Mouse (Mus musculus) common myeloid progenitor, adult 5-6 weeks (primary cell): ENCODE measurements around the gene Rai1. TPM values are rescaled to one million over a fixed set of nuclear protein-coding genes. Genes with fewer than 3 reads are reported as not detected.

Experiments used
- ATAC-seq: replicated peaks from 2 replicates; pipeline ENCODE4 v1.8.0; 2016; ENCODE audit warnings: low read depth, mild to moderate bottlenecking, moderate TSS enrichment, inconsistent platforms; ENCODE audit not compliant: poor library complexity, severe bottlenecking
- total RNA-seq: library from RNA; stranded (forward); fragments of 200-1000, 187-1606 nt; gene quantifications from 2 replicates; pipeline ENCODE4 v1.2.3, GENCODE M21; 2017

The Rai1 gene
- total RNA-seq, 1 experiment from 2014 or later = 21.1 TPM

DNA sequence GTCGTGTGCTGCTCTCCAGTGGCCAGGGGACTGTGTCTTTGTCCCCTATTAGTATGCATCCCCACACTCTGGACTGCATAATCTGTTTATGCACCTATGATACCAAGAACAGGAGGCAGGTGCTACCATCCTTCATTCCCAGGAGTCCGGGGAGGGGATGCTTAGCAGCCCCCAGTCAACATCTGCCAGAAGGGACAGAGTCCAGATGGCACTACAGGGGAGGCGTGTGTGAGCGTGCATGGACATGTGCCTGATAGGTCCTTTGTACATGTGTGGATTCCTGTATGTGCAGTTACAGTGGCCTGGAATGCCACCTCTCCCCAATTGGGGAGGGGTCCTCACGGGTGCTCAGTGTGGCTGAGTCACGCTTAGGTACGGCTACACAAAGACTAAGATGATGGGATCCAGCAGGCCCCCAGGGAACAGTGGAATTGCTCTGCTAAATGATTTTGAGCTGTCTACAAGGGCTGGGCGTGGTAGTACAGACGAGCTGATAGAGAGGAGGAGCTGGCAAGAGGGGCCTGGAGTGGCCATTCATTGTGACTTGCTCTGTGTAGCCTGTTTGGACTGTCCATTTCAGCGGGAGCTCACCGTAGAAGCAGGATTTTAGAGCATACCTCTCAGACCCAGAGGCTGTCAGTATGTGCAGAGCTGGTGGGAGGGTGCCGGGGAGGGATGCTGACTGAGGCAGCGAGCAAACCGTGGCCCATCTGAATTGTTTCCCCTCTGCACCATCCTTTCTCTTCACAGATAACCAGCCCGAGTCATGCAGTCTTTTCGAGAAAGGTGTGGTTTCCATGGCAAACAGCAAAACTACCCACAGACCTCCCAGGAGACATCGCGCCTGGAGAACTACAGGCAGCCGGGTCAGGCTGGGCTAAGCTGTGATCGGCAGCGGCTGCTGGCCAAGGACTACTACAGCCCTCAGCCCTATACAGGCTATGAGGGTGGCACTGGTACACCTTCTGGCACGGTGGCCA, 79.8 kb downstream of the Rai1 start:
- peak; percentile 16 for ATAC-seq

DNA sequence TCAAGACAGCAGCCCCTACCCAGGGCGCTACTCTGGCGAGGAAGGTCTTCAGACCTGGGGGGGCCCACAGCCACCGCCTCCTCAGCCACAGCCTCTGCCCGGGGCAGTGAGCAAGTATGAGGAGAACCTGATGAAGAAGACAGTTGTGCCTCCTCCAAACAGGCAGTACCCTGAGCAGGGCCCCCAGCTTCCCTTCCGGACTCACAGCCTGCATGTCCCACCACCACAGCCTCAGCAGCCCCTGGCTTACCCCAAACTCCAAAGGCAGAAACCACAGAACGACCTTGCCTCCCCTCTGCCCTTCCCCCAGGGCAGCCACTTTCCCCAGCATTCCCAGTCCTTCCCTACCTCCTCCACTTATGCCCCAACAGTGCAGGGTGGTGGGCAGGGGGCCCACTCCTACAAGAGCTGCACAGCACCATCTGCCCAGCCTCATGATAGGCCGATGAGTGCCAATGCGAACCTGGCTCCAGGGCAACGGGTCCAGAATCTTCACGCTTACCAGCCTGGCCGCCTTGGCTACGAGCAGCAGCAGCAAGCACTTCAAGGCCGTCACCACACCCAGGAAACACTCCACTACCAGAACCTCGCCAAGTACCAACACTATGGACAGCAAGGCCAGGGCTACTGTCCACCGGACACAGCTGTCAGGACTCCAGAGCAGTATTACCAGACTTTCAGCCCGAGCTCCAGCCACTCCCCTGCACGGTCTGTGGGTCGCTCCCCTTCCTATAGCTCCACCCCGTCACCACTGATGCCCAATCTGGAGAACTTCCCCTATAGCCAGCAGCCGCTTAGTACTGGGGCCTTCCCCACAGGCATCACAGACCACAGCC, 80.8 kb downstream of the Rai1 start:
- ATAC-seq = peak; percentile 84

DNA sequence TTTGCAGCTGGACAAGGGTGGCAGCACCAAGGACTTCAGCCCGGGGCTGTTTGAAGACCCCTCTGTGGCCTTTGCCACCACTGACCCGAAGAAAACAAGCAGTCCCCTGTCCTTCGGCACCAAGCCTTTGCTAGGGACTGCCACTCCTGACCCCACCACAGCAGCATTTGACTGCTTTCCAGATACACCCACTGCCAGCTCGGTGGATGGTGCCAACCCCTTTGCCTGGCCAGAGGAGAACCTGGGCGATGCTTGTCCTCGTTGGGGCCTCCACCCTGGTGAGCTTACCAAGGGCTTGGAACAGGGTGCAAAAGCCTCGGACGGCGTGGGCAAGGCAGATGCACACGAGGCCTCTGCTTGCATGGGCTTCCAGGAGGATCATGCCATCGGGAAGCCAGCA, 82.3 kb downstream of the Rai1 start:
- ATAC-seq = no peak

DNA sequence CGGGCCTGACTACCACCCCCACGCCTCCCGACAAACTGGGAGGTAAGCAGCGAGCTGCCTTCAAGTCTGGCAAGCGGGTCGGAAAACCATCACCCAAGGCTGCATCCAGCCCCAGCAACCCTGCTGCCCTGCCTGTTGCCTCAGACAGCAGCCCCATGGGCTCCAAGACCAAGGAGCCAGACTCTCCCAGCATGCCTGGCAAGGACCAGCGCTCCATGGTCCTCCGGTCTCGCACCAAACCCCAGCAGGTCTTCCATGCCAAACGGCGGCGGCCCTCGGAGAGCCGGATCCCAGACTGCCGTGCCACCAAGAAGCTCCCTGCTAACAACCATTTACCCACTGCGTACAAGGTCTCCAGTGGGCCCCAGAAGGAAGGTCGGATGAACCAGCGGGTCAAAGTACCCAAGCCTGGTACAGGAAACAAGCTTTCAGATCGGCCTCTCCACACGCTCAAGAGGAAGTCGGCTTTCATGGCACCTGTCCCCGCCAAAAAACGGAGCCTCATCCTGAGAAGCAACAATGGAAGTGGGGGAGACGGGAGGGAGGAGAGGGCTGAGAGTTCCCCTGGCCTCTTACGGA, 83.6 kb downstream of the Rai1 start:
- no peak for ATAC-seq

DNA sequence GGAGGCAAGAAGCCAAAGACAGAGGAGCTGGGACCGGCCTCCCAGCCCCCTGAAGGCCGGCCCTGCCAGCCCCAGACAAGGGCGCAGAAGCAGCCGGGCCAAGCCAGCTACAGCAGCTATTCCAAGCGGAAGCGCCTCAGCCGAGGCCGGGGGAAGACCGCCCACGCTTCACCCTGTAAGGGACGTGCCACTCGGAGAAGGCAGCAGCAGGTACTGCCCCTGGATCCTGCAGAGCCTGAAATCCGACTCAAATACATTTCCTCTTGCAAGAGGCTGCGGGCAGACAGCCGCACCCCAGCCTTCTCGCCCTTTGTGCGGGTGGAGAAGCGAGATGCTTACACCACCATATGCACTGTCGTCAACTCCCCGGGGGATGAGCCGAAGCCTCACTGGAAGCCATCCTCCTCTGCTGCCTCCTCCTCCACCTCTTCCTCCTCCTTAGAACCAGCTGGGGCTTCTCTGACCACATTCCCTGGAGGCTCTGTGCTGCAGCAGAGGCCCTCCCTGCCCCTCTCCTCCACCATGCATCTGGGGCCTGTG, 84.8 kb downstream of the Rai1 start:
- ATAC-seq = no peak

DNA sequence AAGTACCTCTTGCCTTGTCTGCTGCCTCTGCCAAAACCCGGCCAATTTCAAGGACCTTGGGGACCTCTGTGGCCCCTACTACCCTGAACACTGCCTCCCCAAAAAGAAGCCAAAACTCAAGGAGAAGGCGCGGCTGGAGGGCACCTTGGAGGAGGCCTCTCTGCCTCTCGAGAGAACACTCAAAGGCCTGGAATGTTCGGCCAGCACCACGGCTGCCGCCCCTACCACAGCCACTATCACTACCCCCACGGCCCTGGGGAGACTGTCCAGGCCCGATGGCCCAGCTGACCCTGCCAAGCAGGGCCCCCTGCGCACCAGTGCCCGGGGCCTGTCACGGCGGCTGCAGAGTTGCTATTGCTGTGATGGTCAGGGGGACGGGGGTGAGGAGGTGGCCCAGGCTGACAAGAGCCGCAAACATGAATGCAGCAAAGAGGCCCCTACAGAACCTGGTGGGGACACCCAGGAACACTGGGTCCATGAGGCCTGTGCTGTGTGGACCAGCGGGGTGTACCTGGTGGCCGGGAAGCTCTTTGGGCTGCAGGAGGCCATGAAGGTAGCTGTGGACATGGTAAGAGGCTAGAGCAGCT, 85.3 kb downstream of the Rai1 start:
- no peak for ATAC-seq

DNA sequence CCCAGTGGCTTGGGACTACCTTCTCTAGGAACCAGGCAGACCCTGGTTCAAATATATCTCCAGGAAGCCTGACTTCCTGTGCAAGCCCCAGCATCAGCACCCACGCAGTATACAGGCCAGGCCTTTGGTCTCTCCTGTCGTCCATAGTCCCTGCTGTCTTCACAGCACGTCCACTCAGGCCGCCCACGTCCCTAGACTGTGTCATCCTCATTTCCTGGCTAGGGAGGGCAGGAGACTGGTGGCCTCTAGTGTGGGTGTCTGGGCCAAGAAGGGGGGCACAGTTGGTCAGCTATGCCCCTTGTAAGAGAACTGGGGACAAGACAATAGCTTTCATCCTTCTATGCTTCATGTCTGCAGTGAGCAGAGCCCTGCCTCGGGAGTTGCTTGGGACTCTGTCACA, 87.7 kb downstream of the Rai1 start:
- ATAC-seq = no peak

DNA sequence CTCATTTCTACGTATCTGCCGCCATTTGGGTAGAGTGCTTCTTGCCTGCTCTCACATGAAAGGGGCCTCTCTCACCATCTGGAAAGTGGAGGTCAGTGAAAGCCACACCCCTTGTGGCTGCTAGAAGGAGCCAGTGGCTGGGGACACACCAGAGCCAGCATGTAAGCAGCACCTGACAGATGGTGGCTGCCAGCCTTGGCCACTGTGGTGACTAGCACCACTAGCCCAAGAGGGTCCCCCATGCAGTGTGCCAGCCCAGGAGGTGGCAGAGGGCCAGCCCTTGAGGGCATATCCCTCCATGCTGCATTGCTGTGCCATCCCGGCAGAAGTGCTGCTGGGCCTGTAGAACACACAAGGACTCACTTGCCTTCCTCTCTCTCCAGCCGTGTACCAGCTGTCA, 88.7 kb downstream of the Rai1 start:
- ATAC-seq = no peak

DNA sequence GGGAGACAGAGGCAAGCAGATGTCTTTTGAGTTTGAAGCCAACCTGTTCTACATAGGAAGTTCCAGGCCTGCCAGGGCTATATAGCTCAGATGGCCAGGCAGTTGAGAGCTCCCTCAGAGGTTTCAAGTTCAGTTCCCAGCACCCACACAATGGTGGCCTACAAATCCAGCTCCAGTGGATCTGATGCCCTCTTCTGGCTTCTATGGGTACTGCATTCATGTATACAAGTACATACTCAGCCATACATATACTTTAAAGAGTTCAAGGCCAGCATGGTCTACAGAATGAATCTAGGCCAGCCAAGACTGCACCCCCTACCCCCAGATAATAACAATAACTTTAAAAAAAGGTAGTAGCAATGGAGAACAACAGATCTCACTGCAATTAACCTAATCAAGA, 90.3 kb downstream of the Rai1 start:
- no peak for ATAC-seq

DNA sequence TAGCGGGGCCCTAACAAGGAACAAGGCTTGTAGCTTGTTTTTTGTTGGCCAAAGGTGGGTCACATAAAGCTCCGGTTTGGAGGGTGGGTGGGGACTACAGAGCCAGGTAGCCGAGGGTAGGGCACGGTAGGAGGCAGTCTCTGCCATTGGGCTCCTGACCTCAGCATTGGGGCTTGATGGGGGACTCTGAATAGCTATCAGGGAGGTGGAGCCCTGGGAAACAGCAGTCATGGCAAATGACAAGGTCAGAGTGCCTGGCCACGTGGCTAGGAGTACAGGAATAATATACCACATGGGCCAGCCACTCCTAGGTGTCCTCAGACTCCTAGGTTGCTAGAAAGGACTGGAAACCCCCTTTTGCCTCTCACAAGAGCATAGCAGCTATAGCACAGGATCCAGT, 91.5 kb downstream of the Rai1 start:
- ATAC-seq = no peak

DNA sequence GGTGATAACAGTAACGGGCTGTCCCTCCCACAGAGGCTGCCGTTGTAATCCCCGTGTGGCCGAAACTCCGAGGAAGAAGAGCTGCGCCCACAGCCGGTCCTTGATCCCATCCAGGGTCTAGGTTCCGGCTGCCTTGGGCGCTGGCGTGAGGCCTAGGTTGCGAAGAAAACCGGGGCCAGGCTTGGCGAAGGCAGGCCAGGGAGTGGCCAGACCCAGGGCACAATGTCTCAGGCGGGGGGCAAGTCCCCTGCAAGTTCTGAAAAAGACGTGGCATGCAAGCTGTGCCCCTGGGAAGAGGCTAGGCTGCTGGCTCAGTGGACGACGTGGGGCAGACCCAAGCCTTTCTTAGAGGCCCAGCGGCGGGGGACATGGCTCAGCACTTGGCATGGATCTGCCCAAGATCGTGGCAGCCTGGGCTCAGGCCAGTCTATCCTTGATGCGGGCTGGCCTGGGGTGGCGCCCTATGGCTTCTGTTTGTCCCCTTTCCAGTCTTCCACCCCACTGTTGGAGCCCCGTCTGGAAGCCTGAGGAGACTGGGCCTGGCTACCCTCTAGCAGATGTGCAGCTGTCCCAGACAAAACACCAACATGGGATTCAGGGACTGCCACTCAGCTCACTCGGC, 93.3 kb downstream of the Rai1 start:
- no peak for ATAC-seq

DNA sequence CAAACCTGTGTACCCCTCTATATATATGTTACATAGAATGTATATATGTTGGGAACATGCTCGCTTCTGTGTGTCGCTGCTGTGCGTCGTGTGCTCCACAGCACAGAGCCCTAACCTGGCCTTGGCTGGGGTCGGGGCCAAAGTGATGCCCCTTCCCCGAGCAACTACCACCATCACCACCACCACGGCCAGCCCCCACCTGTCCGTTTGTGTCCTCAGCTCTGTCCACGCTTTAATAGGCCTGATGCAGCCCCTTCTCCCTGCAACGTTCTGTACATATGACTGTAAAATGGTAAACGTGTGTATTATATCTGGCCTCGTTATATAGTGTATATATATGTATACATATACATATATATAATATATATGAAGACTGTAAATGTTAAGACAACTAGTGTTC, 93.8 kb downstream of the Rai1 start:
- no peak for ATAC-seq

DNA sequence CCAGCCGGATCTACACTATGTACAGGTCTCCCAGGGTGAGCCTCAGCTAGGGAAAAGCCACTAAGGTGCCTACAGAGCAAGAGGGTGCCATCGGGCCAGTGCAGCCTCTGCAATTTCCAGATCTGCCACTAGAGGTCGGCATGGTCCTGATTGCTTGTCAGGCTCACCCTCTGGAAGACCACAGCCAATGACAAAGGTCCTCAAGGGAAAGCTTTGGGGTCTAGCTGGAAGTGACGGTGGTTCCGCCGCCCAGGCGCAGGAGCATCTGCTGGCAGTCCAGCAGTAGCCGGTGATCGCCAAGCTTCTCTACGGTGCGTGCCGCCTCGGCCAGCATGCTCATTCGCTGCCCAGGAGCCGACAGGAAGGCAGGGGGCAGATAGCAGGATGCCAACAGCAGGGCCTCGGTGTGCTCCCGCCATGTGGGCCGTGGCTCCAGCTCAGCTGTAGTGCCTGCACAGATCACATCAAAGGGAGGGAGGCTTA, 94.9 kb downstream of the Rai1 start:
- ATAC-seq = peak; percentile 85

DNA sequence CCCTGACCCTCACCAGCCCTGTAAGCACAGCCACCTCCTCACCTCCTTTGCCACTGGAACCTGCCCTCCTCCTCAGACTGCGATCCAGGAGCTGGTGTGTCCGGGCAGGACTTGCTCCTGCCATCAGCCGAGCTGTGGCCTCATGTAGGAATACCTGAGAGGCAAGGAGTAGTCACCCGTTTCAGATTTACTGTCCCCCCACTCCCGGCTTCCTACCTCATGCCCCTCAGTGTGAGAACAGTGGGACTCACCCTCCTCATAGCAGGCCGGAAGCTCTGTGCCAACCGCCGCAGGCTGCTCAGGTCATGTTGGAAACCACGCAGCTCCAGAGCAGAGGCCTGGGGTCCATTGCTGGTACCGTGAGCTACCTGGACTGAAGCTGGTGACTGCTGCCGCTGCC, 95.6 kb downstream of the Rai1 start:
- no peak for ATAC-seq

DNA sequence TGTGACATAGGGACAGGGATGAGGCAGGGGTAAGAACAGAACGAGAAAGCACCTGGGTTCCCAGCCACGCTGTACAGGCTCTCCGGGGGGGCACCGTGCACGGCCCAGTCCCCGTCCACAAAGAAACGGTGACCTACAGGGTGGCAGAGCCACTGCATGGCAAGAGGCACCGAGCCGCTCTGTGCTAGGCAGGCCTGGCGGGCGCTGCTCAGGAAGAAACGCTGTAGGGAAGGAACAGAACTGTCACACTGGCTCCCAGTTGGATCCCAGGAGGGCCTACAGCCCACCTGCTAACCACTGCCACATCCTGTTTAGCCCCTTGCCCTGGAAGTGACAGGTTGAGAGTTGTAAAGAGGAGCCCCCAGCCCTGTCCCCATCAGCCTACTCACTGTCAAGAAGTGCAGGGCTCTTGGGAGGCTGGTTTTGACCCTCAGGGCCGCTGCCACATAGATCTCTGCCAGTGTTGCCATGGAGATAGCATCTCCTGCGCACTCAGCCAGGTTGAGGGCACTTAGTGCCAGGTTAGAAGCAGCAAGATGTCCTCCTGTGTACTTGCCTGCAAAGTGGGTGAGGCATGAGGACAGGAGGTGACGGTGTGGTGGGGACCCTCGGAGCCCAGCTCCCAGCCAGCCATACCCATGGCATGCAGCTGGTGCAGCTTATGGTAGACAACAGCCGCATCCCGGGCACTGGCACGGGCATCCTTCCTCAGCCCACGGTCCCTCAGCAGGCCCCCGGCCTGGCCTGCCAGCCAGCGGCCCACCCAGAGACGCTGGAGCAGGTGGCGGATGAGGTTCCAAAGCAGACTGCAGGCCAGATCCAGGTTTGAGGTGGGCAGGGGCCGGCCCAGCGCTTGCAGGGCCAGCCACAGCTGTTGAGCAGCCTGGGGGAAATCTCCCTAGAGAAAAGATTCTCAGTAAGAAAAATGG, 98.2 kb downstream of the Rai1 start:
- no peak for ATAC-seq

DNA sequence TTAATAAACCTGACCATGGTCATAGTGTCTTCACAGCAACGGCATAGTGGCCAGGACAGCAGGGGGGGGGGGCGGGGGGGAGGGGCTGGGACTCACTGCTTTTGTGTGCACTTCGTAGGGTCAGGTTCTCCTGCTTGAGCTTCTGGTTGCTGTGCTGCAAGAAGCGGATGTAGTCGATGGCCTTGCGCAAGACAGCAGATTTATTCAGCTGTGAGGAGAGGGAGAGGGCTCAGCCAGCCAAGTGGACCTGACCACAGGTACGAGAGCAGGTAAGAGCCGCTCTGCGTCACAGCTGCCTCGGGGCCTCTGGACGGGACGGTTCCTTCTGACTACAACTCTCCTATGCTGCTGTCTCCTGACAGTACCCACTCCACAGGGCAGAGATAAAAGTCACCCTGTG, 100.2 kb downstream of the Rai1 start:
- ATAC-seq = no peak

DNA sequence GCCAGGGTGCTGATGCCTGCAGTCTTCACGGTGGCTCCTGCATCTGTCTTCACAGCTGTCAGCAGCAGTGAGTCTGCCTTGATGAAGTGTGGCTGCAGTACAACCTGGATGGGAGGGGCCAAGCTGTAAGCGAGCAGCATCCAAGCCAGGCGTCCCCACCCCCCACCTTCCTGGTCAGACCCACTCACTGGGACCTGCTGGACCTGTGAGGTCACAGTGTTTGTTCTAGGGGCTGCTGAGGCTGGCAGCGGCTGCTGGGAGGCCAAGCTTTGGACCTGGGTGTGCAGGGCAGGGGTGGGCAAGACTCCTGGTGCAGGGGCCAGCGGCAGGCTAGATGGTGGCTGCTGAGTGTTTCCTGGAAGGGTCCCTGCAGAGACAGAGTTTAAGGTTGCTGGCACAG, 101.4 kb downstream of the Rai1 start:
- no peak for ATAC-seq

DNA sequence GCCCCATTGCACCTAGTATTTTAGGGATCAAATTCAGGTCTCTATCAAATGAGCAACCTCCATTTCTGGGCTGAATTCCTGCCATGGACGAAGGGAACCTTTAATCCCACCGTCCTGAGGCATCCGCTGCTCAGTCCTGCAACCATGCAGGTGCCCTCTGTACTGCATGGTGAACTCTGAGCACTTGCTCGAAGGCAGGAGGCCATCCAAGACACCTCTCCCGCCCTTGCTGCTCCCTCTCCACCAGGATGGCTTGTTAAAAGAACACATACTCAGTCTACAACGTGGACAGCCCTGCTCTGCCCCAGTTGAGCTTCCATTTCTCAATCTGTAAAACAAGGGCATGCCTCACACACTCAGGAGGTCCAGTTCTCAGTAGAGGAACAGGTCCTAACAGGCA, 103.4 kb downstream of the Rai1 start:
- ATAC-seq = no peak

DNA sequence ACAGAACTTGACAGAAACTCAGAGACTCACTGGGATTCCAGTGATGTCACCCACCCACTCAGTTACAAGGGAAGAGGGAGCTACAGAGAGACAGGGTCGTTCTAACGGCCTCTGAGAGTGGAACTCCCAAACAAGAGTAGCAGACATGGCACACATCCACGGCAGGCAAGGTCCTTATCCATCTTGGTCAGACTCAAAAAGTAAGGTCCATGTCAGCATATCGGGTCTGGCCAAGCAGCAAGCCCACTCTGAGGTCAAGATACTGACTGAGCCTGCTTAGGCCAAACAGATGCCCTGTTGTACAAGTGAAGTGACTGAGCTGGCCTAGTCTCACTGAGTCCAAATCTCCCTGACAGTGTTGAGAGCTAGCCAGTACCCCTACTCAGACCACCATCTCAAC, 103.9 kb downstream of the Rai1 start:
- no peak for ATAC-seq
